Mouse (Mus musculus): ENCODE measurements around the gene Olfr1277. TPM values are rescaled to one million over a fixed set of nuclear protein-coding genes. Genes with fewer than 3 reads are reported as not detected.

The Olfr1277 gene
- polyA plus RNA-seq (2015; fragmentation: Nextera tagmentation; extraction: Ambion mirVana): not detected in 2 replicates

GRCm38 (mm10) chr2:111274006-111274405 is at the start of gene Olfr1277:
Gene Olfr1277 (minus strand): TSS chr2:111274106.
- TF ChIP-seq CTCF (IDR thresholded peaks at IDR 0.05; ENCODE audit: low read depth): no peak
- no peak within 1 kb of the TSS for H3K27ac ChIP-seq (ENCODE audit: low read depth, low read length)
- WGBS: 75% methylated on average over 2 of the region's 2 CpGs
- no peak within 1 kb of the TSS for H3K4me2 ChIP-seq (replicated peaks; ENCODE audit: low read depth)
- no peaks in the 10 kb centered on the region for H3K27me3 ChIP-seq (replicated peaks; ENCODE audit: control insufficient read depth, insufficient read depth, low read length)
- H3K9me3 ChIP-seq (ENCODE audit: control insufficient read depth): no peaks in the 10 kb centered on the region
- H3K9ac ChIP-seq (ENCODE audit: low read depth, low read length): no peak within 1 kb of the TSS
- ATAC-seq: no peak
- H3K4me3 ChIP-seq (ENCODE audit: low read depth, low read length): no peak within 1 kb of the TSS
- no peaks in the 10 kb centered on the region for H3K36me3 ChIP-seq (ENCODE audit: control insufficient read depth, insufficient read depth)
- no peaks in the 10 kb centered on the region for H3K4me1 ChIP-seq (replicated peaks; ENCODE audit: control insufficient read depth, insufficient read depth, low read length)

GRCm38 (mm10) chr2:111313717-111314116 is 39.8 kb upstream of the Olfr1277 start, which contains the start of gene Olfr1280:
Gene Olfr1280 (plus strand): TSS chr2:111314017.
- Histone ChIP-seq H3K36me3 (ENCODE audit: control insufficient read depth, insufficient read depth) (no peaks in the 10 kb centered on the region), H3K4me2 (replicated peaks; ENCODE audit: low read depth) (no peak within 1 kb of the TSS), H3K9me3 (ENCODE audit: control insufficient read depth) (no peaks in the 10 kb centered on the region), H3K4me3 (ENCODE audit: low read depth, low read length) (no peak within 1 kb of the TSS), H3K27me3 (replicated peaks; ENCODE audit: control insufficient read depth, insufficient read depth, low read length) (no peaks in the 10 kb centered on the region), H3K4me1 (replicated peaks; ENCODE audit: control insufficient read depth, insufficient read depth, low read length) (no peaks in the 10 kb centered on the region), H3K9ac (ENCODE audit: low read depth, low read length) (no peak within 1 kb of the TSS), H3K27ac (ENCODE audit: low read depth, low read length) (no peak within 1 kb of the TSS)
- no peak for ATAC-seq
- TF ChIP-seq CTCF (IDR thresholded peaks at IDR 0.05; ENCODE audit: low read depth): no peak

DNA sequence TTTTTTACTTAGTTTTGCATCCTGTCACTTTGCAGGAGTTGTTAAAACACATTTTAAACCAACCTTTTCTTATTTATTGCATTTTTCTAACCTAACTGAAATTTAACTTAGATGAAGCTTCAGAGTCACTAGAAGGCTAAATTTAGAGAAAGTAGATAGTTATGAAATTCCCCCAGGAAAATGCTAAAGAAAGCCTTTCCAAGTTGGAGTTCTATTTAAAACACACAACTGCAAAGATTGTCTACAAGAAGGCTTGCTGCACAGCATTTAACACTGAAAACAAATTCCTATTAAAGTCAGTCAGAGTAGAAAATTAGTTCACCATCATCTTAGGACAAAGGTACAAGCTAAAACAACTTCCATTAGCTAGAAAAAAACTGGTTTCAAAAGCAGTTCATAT is 26.5 kb upstream of the Olfr1277 start, which contains the start of gene Olfr1279:
TSS of gene Olfr1279 (plus strand) at position 262 of the 400 bp plus-strand sequence.
- Histone ChIP-seq H3K27me3 (replicated peaks; ENCODE audit: control insufficient read depth, insufficient read depth, low read length) (no peaks in the 10 kb centered on the region), H3K4me1 (replicated peaks; ENCODE audit: control insufficient read depth, insufficient read depth, low read length) (no peaks in the 10 kb centered on the region), H3K4me3 (ENCODE audit: low read depth, low read length) (no peak within 1 kb of the TSS), H3K4me2 (replicated peaks; ENCODE audit: low read depth) (no peak within 1 kb of the TSS), H3K27ac (ENCODE audit: low read depth, low read length) (no peak within 1 kb of the TSS), H3K9me3 (ENCODE audit: control insufficient read depth) (no peaks in the 10 kb centered on the region), H3K9ac (ENCODE audit: low read depth, low read length) (no peak within 1 kb of the TSS), H3K36me3 (ENCODE audit: control insufficient read depth, insufficient read depth) (no peaks in the 10 kb centered on the region)
- TF ChIP-seq CTCF (IDR thresholded peaks at IDR 0.05; ENCODE audit: low read depth): no peak
- no peak for ATAC-seq

DNA sequence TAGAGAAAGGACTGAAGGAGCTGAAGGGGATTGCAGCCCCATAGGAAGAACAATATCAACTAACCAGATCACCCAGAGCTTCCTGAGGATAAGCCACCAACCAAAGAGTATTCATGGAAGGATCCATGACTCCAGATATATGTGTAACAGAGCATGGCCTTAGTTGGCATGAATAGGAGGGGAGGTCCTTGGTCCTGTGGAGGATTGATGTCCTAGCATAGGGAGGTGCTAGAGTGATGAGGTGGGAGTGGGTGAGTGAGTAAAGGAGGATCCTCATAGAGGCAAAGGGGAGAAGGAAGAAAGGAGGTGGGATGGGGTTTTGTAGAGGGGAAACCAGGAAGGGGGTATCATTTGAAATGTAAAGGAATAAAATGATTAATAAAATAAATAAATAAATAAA is 24.6 kb upstream of the Olfr1277 start:
- TF ChIP-seq CTCF (IDR thresholded peaks at IDR 0.05; ENCODE audit: low read depth): no peak
- ATAC-seq: no peak
- Histone ChIP-seq H3K9ac (ENCODE audit: low read depth, low read length) (no peak overlapping the region), H3K27ac (ENCODE audit: low read depth, low read length) (no peak overlapping the region), H3K4me2 (replicated peaks; ENCODE audit: low read depth) (no peak overlapping the region), H3K9me3 (ENCODE audit: control insufficient read depth) (no peaks in the 10 kb centered on the region), H3K27me3 (replicated peaks; ENCODE audit: control insufficient read depth, insufficient read depth, low read length) (no peaks in the 10 kb centered on the region), H3K4me3 (ENCODE audit: low read depth, low read length) (no peak overlapping the region), H3K4me1 (replicated peaks; ENCODE audit: control insufficient read depth, insufficient read depth, low read length) (no peaks in the 10 kb centered on the region), H3K36me3 (ENCODE audit: control insufficient read depth, insufficient read depth) (no peaks in the 10 kb centered on the region)

DNA sequence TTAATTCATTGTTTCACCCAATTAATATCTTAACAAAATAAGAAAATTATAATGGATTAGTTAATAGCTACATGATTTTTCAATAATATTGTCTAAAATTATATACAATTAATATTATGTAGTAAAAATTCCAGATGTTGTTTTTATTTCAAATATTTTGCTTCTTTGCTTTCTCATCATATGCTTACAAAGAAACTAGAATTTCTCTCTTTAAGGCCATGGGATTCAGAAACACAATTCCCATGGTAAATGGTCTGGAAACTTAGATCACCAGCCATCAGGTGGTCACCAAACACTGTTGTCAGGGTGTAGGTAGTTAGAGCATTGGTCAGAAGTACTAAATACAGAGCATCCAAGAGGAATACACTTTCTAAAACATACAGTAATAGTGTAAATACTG is 15.9 kb upstream of the Olfr1277 start, which contains the start of gene Olfr1278:
TSS of gene Olfr1278 (plus strand) at position 301 of the 400 bp plus-strand sequence.
- no peak for TF ChIP-seq CTCF (IDR thresholded peaks at IDR 0.05; ENCODE audit: low read depth)
- ATAC-seq: no peak
- H3K27me3 ChIP-seq (replicated peaks; ENCODE audit: control insufficient read depth, insufficient read depth, low read length): no peaks in the 10 kb centered on the region

GRCm38 (mm10) chr2:111254216-111254615 is 19.7 kb downstream of the Olfr1277 start, which contains the start of gene Olfr1276:
Gene Olfr1276 (plus strand): TSS chr2:111254516.
- no peak within 1 kb of the TSS for H3K9ac ChIP-seq (ENCODE audit: low read depth, low read length)
- no peaks in the 10 kb centered on the region for H3K36me3 ChIP-seq (ENCODE audit: control insufficient read depth, insufficient read depth)
- TF ChIP-seq CTCF (IDR thresholded peaks at IDR 0.05; ENCODE audit: low read depth): no peak
- H3K27ac ChIP-seq (ENCODE audit: low read depth, low read length): no peak within 1 kb of the TSS
- H3K4me3 ChIP-seq (ENCODE audit: low read depth, low read length): no peak within 1 kb of the TSS
- no peaks in the 10 kb centered on the region for H3K27me3 ChIP-seq (replicated peaks; ENCODE audit: control insufficient read depth, insufficient read depth, low read length)
- H3K9me3 ChIP-seq (ENCODE audit: control insufficient read depth): no peaks in the 10 kb centered on the region
- ATAC-seq: no peak
- H3K4me2 ChIP-seq (replicated peaks; ENCODE audit: low read depth): no peak within 1 kb of the TSS
- no peaks in the 10 kb centered on the region for H3K4me1 ChIP-seq (replicated peaks; ENCODE audit: control insufficient read depth, insufficient read depth, low read length)

More for the DNA sequence above, 15.9 kb upstream of the Olfr1277 start, which contains the start of gene Olfr1278:
- Histone ChIP-seq H3K4me3 (ENCODE audit: low read depth, low read length) (no peak within 1 kb of the TSS), H3K36me3 (ENCODE audit: control insufficient read depth, insufficient read depth) (no peaks in the 10 kb centered on the region), H3K9ac (ENCODE audit: low read depth, low read length) (no peak within 1 kb of the TSS), H3K4me2 (replicated peaks; ENCODE audit: low read depth) (no peak within 1 kb of the TSS), H3K4me1 (replicated peaks; ENCODE audit: control insufficient read depth, insufficient read depth, low read length) (no peaks in the 10 kb centered on the region), H3K9me3 (ENCODE audit: control insufficient read depth) (no peaks in the 10 kb centered on the region), H3K27ac (ENCODE audit: low read depth, low read length) (no peak within 1 kb of the TSS)

DNA sequence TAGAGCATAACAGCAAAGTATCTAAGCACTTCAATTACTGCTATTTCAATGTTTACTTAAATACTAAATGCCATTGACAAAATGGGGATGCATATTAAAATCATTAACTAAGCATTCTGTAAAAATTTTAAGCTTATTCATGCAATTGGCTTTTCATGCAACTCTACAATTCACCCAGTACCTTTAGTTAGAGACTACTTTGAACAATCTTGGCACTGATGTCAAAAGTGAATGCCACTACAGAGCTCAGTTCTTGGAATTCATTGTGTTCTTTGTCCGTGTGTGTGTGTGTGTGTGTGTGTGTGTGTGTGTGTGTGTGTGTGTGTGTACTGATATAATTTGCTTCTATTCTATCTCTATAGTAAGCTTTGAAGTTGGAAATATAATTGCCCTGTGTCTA is 38.7 kb downstream of the Olfr1277 start, which contains the start of gene Olfr1275:
TSS of gene Olfr1275 (minus strand) at position 101 of the 400 bp plus-strand sequence.
- TF ChIP-seq CTCF (IDR thresholded peaks at IDR 0.05; ENCODE audit: low read depth): no peak
- Histone ChIP-seq H3K27ac (ENCODE audit: low read depth, low read length) (no peak within 1 kb of the TSS), H3K9me3 (ENCODE audit: control insufficient read depth) (no peaks in the 10 kb centered on the region), H3K36me3 (ENCODE audit: control insufficient read depth, insufficient read depth) (no peaks in the 10 kb centered on the region), H3K4me3 (ENCODE audit: low read depth, low read length) (no peak within 1 kb of the TSS), H3K4me2 (replicated peaks; ENCODE audit: low read depth) (no peak within 1 kb of the TSS), H3K9ac (ENCODE audit: low read depth, low read length) (no peak within 1 kb of the TSS), H3K4me1 (replicated peaks; ENCODE audit: control insufficient read depth, insufficient read depth, low read length) (no peaks in the 10 kb centered on the region), H3K27me3 (replicated peaks; ENCODE audit: control insufficient read depth, insufficient read depth, low read length) (no peaks in the 10 kb centered on the region)
- WGBS: 79% methylated on average over 1 of the region's 1 CpGs
- no peak for ATAC-seq
